Mouse (Mus musculus): ENCODE measurements at regions not wholly inside any gene's neighbourhood (a gene's known extent, or its start where the extent isn't known, plus 50 kb on each side); places are given as distances from the start of the nearest gene placed in this dataset.

DNA sequence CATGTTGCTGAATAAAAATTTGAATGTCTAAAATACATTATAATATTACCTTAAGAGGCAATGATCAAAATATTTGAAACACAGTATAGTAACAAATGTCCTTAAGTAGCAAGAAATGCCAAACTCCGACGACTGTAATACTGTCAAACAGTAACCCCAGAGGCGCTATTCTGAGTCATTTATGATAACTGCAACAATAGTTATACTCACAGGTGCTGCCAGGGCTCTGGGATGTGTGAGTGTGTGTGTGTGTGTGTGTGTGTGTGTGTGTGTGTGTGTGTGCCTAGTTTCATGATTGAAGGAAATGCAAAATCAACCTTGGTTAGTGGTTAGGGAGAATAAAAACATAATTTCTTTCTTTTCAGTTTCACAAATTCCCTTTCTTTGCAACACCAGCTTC, 94.0 kb upstream of the Galnt15 start:
- Histone ChIP-seq H3K4me3 (replicated peaks; ENCODE audit: control insufficient read depth, low read depth, low read length) (no peak overlapping the region), H3K27ac (ENCODE audit: control insufficient read depth, insufficient read depth, low read depth, low read length, poor library complexity) (no peak overlapping the region), H3K4me1 (ENCODE audit: control insufficient read depth, insufficient read depth, low read length) (no peaks in the 10 kb centered on the region)
- 43% methylated on average over 3 of the region's 3 CpGs for WGBS
- TF ChIP-seq POLR2A (IDR thresholded peaks at IDR 0.05; ENCODE audit: borderline replicate concordance, control insufficient read depth, low read depth, low read length) (no peak), CTCF (IDR thresholded peaks at IDR 0.05; ENCODE audit: control insufficient read depth, insufficient read depth, low read length) (no peak)

DNA sequence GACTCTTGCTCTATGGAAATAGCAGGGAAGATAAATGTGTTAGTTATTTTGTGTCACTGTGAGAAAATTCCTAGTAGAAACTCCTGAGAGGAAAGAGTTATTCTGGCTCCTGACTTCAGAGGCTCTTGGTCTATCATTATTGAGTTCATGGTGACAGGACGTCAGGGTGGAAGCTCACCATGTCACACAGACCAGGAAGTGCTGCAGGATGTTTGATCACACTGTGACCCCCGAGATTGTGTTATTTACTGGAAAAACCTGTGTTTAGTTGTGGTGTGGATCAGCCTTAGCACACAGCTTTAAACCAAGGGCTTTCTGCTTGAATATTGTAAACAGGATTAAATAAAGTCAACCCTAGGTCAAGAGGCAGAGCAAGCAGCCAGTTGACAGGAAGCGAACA, 93.4 kb upstream of the Galnt15 start:
- 35% methylated on average over 3 of the region's 3 CpGs for WGBS
- no peak overlapping the region for H3K27ac ChIP-seq (ENCODE audit: control insufficient read depth, insufficient read depth, low read depth, low read length, poor library complexity)
- TF ChIP-seq CTCF (IDR thresholded peaks at IDR 0.05; ENCODE audit: control insufficient read depth, insufficient read depth, low read length) (no peak), POLR2A (IDR thresholded peaks at IDR 0.05; ENCODE audit: borderline replicate concordance, control insufficient read depth, low read depth, low read length) (no peak)
- no peak overlapping the region for H3K4me3 ChIP-seq (replicated peaks; ENCODE audit: control insufficient read depth, low read depth, low read length)
- no peaks in the 10 kb centered on the region for H3K4me1 ChIP-seq (ENCODE audit: control insufficient read depth, insufficient read depth, low read length)

DNA sequence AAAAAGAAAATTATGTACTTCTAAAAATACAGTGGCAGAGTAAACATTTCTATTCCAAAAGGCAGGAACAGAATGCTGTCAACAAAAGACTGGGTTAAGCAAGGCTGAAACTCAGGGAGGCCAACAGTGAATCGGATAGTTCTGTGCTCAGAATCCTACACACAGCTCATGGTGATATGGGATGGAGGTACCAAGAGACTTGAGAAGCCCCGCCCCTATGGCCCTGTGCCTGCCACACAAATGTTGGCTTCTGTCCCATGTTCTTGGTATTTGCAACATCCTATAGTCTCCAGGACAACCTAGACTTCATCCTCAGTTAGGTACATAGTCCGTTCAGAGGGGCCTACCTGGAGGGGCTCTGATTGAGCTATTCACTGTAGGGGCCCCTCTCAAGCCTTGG, 92.2 kb upstream of the Galnt15 start:
- Histone ChIP-seq H3K27ac (ENCODE audit: control insufficient read depth, insufficient read depth, low read depth, low read length, poor library complexity) (no peak overlapping the region), H3K4me3 (replicated peaks; ENCODE audit: control insufficient read depth, low read depth, low read length) (no peak overlapping the region), H3K4me1 (ENCODE audit: control insufficient read depth, insufficient read depth, low read length) (no peaks in the 10 kb centered on the region)
- TF ChIP-seq POLR2A (IDR thresholded peaks at IDR 0.05; ENCODE audit: borderline replicate concordance, control insufficient read depth, low read depth, low read length), result no peak
- TF ChIP-seq CTCF (IDR thresholded peaks at IDR 0.05; ENCODE audit: control insufficient read depth, insufficient read depth, low read length), result no peak
- 64% methylated on average over 3 of the region's 3 CpGs for WGBS

DNA sequence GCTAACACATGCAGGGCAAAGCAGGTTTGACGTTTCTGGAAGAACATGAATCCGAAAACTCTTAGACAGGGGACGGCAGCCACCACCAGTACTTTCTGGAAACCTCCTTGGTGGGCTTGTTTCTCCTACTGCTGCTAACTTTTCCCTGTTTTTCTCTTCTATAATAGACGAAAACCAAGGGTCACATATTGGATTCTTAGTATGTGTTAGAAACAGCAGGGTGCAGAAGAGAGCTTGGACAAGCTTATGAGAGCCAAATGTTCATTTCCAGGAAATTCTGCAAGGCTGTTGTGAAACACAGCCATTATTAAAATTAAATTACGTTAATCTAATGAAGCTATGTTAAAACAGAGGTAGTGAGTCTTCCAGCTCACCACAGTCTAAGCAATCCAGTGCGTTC, 87.9 kb upstream of the Galnt15 start:
- Histone ChIP-seq H3K27ac (ENCODE audit: control insufficient read depth, insufficient read depth, low read depth, low read length, poor library complexity) (no peak overlapping the region), H3K4me1 (ENCODE audit: control insufficient read depth, insufficient read depth, low read length) (no peaks in the 10 kb centered on the region), H3K4me3 (replicated peaks; ENCODE audit: control insufficient read depth, low read depth, low read length) (no peak overlapping the region)
- 70% methylated on average over 6 of the region's 6 CpGs for WGBS
- TF ChIP-seq CTCF (IDR thresholded peaks at IDR 0.05; ENCODE audit: control insufficient read depth, insufficient read depth, low read length) (no peak), POLR2A (IDR thresholded peaks at IDR 0.05; ENCODE audit: borderline replicate concordance, control insufficient read depth, low read depth, low read length) (no peak)

DNA sequence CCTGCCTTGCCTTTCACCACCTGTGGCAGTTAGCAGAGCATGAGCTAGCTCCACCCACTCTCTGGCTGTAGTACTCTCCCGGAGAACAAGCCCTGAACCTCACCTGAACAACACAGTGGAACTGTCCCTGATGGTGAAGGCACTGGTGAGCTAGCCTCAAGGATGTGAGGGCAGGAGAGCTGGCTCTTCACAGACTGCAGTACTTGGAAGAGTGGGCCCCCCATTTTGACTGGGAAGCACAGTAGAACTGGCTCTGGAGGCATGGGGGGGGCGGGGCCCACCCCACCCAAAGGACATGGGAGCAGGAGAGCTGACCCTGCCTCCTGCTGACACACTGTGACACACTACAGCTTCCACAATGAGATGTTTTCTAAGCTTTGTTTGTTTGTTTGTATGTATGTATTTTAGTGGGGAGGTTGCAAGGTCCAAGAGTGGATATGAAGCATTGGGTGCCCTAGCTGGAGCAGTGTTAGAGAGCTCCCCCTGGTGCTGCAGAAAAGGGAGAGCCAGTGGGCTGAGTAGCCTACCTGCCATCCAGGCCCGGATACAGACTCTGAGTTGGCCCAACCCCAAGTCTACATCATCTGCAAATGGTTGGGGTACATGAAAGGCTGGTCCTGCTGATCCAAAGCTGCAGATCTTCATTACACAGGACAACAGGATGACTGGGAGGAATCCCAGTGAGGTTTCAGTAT, 86.4 kb upstream of the Galnt15 start:
- 59% methylated on average over 3 of the region's 3 CpGs for WGBS
- H3K4me1 ChIP-seq (ENCODE audit: control insufficient read depth, insufficient read depth, low read length), result no peaks in the 10 kb centered on the region
- peak; percentile 40; the same call in 1 of the 2 replicates for TF ChIP-seq CTCF (IDR thresholded peaks at IDR 0.05; ENCODE audit: control insufficient read depth, insufficient read depth, low read length)
- no peak for TF ChIP-seq POLR2A (IDR thresholded peaks at IDR 0.05; ENCODE audit: borderline replicate concordance, control insufficient read depth, low read depth, low read length)
- H3K4me3 ChIP-seq (replicated peaks; ENCODE audit: control insufficient read depth, low read depth, low read length), result no peak overlapping the region
- no peak overlapping the region for H3K27ac ChIP-seq (ENCODE audit: control insufficient read depth, insufficient read depth, low read depth, low read length, poor library complexity)

DNA sequence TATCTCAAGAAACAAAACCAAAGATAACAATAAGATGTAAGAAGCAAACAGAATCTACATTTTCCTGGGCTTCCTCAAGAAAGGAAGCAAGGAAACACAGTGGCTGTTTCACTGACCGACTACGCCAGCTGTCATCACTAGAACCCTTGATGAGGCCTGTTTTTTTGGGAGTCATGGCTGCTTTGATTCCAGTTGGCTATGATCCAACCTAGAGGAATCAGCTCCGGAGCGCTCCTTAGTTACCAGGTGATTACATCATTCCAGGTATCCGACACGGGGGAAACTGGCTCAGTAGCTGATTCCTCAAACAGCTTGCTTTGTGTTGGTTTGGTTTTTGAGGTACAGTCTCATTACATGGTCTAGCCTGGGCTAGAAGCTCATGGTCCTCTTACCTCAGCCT, 84.1 kb upstream of the Galnt15 start:
- Histone ChIP-seq H3K4me1 (ENCODE audit: control insufficient read depth, insufficient read depth, low read length) (no peaks in the 10 kb centered on the region), H3K4me3 (replicated peaks; ENCODE audit: control insufficient read depth, low read depth, low read length) (no peak overlapping the region), H3K27ac (ENCODE audit: control insufficient read depth, insufficient read depth, low read depth, low read length, poor library complexity) (no peak overlapping the region)
- TF ChIP-seq POLR2A (IDR thresholded peaks at IDR 0.05; ENCODE audit: borderline replicate concordance, control insufficient read depth, low read depth, low read length) (no peak), CTCF (IDR thresholded peaks at IDR 0.05; ENCODE audit: control insufficient read depth, insufficient read depth, low read length) (no peak)
- WGBS, result 79% methylated on average over 6 of the region's 6 CpGs

DNA sequence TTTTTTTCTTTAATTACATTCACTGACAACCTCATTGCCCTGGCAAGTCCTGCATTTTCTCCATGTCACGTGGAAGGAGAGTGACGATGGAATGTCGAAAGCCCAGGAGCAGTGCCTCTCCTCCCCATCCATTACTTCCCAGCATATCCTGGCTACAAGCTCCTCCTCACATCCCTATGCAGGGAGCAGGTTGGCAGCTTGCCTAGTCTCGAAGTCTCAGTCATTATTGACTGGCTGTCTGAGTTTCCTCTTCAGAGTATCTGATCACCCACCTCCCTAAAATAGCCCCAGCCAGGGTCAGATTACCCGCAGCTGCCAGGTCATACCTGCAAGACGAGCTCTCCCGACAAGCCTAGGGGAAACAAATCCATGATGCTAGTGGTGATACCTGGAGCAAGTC, 83.7 kb upstream of the Galnt15 start:
- Histone ChIP-seq H3K4me1 (ENCODE audit: control insufficient read depth, insufficient read depth, low read length) (no peaks in the 10 kb centered on the region), H3K4me3 (replicated peaks; ENCODE audit: control insufficient read depth, low read depth, low read length) (no peak overlapping the region), H3K27ac (ENCODE audit: control insufficient read depth, insufficient read depth, low read depth, low read length, poor library complexity) (no peak overlapping the region)
- 69% methylated on average over 7 of the region's 7 CpGs for WGBS
- TF ChIP-seq CTCF (IDR thresholded peaks at IDR 0.05; ENCODE audit: control insufficient read depth, insufficient read depth, low read length) (no peak), POLR2A (IDR thresholded peaks at IDR 0.05; ENCODE audit: borderline replicate concordance, control insufficient read depth, low read depth, low read length) (no peak)

DNA sequence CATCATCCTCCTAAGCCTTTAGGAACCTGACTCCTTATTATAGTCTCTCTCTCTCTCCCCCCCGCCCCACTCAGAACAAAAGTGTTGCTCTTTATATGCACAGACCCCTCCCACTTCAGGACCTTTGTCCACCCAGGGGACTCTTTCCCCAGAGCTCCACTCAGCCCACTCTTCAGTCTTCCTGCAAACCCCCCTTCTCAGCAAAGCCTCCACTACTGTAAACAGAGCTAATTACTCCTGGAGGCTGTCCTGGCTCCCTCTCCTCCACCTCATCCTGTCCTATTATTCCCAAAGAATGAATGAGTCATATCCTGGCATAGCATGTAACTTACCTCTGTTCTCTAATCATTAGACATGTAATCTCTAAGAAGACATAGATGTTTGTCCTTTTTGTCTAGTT, 82.8 kb upstream of the Galnt15 start:
- no peak for TF ChIP-seq CTCF (IDR thresholded peaks at IDR 0.05; ENCODE audit: control insufficient read depth, insufficient read depth, low read length)
- no peak for TF ChIP-seq POLR2A (IDR thresholded peaks at IDR 0.05; ENCODE audit: borderline replicate concordance, control insufficient read depth, low read depth, low read length)

DNA sequence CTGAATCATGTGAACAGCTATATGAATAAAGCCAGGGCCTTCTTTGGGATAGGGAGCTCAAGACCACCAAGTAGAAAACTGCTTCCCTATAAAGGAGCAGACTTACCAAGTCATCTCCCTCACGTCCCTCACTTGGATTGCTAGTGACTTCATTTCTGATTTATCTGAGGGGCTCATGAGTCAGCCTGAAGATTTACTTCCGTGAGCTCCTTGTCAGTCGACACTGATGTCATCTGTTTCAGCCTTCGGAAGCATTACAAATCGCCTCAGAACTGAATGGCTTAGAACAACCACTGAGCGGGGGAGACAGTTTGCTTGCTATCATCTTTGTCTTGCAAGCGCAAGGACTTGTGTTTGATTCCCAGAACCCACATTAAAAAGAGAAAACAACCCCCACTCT, 81.5 kb upstream of the Galnt15 start:
- Histone ChIP-seq H3K27ac (ENCODE audit: control insufficient read depth, insufficient read depth, low read depth, low read length, poor library complexity) (no peak overlapping the region), H3K4me1 (ENCODE audit: control insufficient read depth, insufficient read depth, low read length) (no peaks in the 10 kb centered on the region), H3K4me3 (replicated peaks; ENCODE audit: control insufficient read depth, low read depth, low read length) (no peak overlapping the region)
- WGBS, result 62% methylated on average over 7 of the region's 7 CpGs
- TF ChIP-seq POLR2A (IDR thresholded peaks at IDR 0.05; ENCODE audit: borderline replicate concordance, control insufficient read depth, low read depth, low read length) (no peak), CTCF (IDR thresholded peaks at IDR 0.05; ENCODE audit: control insufficient read depth, insufficient read depth, low read length) (no peak)

More for the DNA sequence above, 82.8 kb upstream of the Galnt15 start:
- H3K4me1 ChIP-seq (ENCODE audit: control insufficient read depth, insufficient read depth, low read length), result no peaks in the 10 kb centered on the region
- no peak overlapping the region for H3K27ac ChIP-seq (ENCODE audit: control insufficient read depth, insufficient read depth, low read depth, low read length, poor library complexity)
- H3K4me3 ChIP-seq (replicated peaks; ENCODE audit: control insufficient read depth, low read depth, low read length), result no peak overlapping the region
- 32% methylated on average over 1 of the region's 1 CpGs for WGBS
